Mouse (Mus musculus): Measurements from ENCODE around the gene Cdh19.

DNA sequence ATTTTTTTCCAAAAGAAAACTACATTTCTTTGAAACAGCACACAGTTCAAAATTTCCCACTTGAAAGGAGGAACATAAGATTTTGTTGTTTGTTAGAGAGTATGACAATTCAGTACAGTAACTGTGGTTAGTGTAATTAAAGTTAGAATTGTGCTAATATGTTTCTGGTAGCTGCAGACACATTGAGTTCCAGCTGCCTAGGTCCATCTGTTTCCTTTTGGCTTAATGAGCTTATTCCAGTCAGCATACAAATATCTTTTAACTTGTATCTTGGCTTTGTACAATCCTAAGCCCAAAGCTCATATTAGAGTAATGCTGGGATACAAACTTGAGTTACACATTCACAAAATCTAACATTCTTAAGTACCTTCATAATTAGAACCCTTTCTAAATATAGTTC is 40.3 kb upstream of the Cdh19 start:
- TF ChIP-seq ZC3H11A (IDR thresholded peaks at IDR 0.05; ENCODE audit: borderline replicate concordance, low read depth, low read length) = no peak
- no peak for TF ChIP-seq ZNF384 (IDR thresholded peaks at IDR 0.05; ENCODE audit: low read depth, low read length)
- TF ChIP-seq MAFK (IDR thresholded peaks at IDR 0.05; ENCODE audit: insufficient read depth, low read depth, low read length) = no peak
- TF ChIP-seq CHD2 (IDR thresholded peaks at IDR 0.05; ENCODE audit: low read depth, low read length) = no peak

Measured in ES-E14 (cell line).